Mouse (Mus musculus) hematopoietic stem cell, adult 5-6 weeks (primary cell): Measurements from ENCODE around the gene P4ha2. TPM values are rescaled to one million over a fixed set of nuclear protein-coding genes. Genes with fewer than 3 reads are reported as not detected.

Source experiments
- ATAC-seq, 2 experiments: fragments of 125-278 bp in 1 of 2; replicated peaks in 1 of 2; 2 replicates each; pipeline ENCODE4 v1.8.0; 2016 to 2017; ENCODE audit warnings: inconsistent platforms in 2 of 2, mild to moderate bottlenecking in 2 of 2, moderate number of reproducible peaks in 2 of 2, low read depth in 1 of 2, moderate TSS enrichment in 1 of 2; ENCODE audit not compliant: low FRiP score in 2 of 2, poor library complexity in 2 of 2, severe bottlenecking in 2 of 2, insufficient read depth in 1 of 2, low TSS enrichment in 1 of 2
- total RNA-seq: library from RNA; stranded (forward); fragments of 172-1452, 232-1000 nt; gene quantifications from 2 replicates; pipeline ENCODE4 v1.2.3, GENCODE M21; 2017

Gene P4ha2
- total RNA-seq, 1 experiment from 2014 or later, result not detected

- ATAC-seq, result no peak
These were observed 33.5 kb upstream of the P4ha2 start for GRCm38 (mm10) chr11:54066400-54066799.

- ATAC-seq, result no peak
These were observed 32.4 kb upstream of the P4ha2 start for GRCm38 (mm10) chr11:54067318-54067995.

- peak in 1 of 2 experiments; percentile 13; a peak in 1 of 4 replicates for ATAC-seq
These were observed 31.8 kb upstream of the P4ha2 start for GRCm38 (mm10) chr11:54067996-54068519.

GRCm38 (mm10) chr11:54068520-54069371, 31.1 kb upstream of the P4ha2 start, which contains the start of gene Pdlim4:
Pdlim4 (minus strand) TSS chr11:54069014.
- peak; percentile 25 to 35; a peak in 2 of 4 replicates for ATAC-seq

GRCm38 (mm10) chr11:54071726-54072445, 28.0 kb upstream of the P4ha2 start:
- ATAC-seq, result no peak

- no peak for ATAC-seq
These were observed 26.6 kb upstream of the P4ha2 start for GRCm38 (mm10) chr11:54073291-54073690.

GRCm38 (mm10) chr11:54075353-54075752, 24.5 kb upstream of the P4ha2 start:
- no peak for ATAC-seq

GRCm38 (mm10) chr11:54076101-54076500, 23.8 kb upstream of the P4ha2 start:
- ATAC-seq, result 0 out of 4 replicates have a peak, but pooled peaks of 1 of the 2 experiments have one; percentile 27

- no peak for ATAC-seq
These were observed 19.5 kb upstream of the P4ha2 start for GRCm38 (mm10) chr11:54080435-54080834.

GRCm38 (mm10) chr11:54082725-54083124, 17.2 kb upstream of the P4ha2 start:
- no peak for ATAC-seq

- ATAC-seq, result no peak
These were observed 14.9 kb upstream of the P4ha2 start for GRCm38 (mm10) chr11:54084976-54085375.

- ATAC-seq, result no peak
These were observed 14.1 kb upstream of the P4ha2 start for GRCm38 (mm10) chr11:54085816-54086215.

- ATAC-seq, result peak; percentile 34 to 41; a peak in 2 of 4 replicates
These were observed 11.5 kb upstream of the P4ha2 start for GRCm38 (mm10) chr11:54088253-54088946.

- ATAC-seq, result peak; percentile 58 to 72; a peak in 3 of 4 replicates
These were observed 11.0 kb upstream of the P4ha2 start for GRCm38 (mm10) chr11:54088947-54089317.

- no peak for ATAC-seq
These were observed 9.6 kb upstream of the P4ha2 start for GRCm38 (mm10) chr11:54090091-54090879.

GRCm38 (mm10) chr11:54091726-54092125, 8.2 kb upstream of the P4ha2 start:
- peak; percentile 55 to 60 for ATAC-seq
